Mouse (Mus musculus): ENCODE results near the gene Dnajc15.
A peak's percentile ranks its signal among the peaks of the same experiment; 100 is the strongest.
"Not testable (repeated sequence)": the region's sequence is repeated elsewhere in the genome, so short reads cannot be mapped to it uniquely, and the experiment has no call there.

The Dnajc15 gene

GRCm38 (mm10) chr14:77874304-77875241, at the start of gene Dnajc15:
TSS of gene Dnajc15 (minus strand) at chr14:77875125.
- peak; percentile 76 to 89 for DNase-seq (ENCODE audit: low spot score in 2 of 2)

DNA sequence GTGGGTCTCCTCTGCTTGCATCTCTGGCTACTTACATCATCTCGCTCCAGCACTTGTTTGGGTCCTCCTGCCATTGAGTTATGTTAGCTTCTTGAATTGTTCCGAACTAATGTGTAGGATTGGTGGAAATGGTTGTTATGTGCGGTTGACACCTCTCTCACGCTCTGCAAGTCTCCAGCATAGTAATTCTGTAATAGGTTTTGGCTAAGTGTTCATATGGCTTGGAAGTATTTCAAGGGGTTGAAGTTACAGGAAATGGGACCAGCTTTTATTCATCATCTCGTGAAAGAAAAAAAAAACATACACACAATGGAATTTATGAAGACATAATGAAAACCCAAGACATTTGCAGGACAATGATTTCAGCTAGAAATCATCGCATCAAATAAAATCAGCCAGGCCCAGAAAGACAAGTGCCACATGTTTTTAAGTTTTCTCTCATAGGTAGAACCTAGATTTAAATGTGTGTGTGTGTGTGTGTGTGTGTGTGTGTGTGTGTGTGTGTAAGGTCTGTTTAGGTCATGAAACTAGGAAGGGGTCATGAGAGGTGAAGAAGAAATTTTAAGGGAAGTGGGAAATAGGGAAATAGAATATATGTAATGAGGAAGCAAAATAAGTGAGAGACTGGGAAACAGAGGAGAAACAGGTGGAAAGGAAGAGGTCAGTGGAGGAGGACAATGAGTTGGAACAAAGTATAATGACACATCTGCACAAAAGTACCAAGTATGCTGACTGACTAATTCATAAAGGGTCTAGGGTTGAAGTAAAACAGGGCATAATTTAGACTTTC, 48.3 kb upstream of the Dnajc15 start:
- DNase-seq (ENCODE audit: low spot score in 2 of 2), result no peak

- no peak for DNase-seq (ENCODE audit: low spot score in 2 of 2)
Observed at GRCm38 (mm10) chr14:77921641-77922040, 46.7 kb upstream of the Dnajc15 start.

DNA sequence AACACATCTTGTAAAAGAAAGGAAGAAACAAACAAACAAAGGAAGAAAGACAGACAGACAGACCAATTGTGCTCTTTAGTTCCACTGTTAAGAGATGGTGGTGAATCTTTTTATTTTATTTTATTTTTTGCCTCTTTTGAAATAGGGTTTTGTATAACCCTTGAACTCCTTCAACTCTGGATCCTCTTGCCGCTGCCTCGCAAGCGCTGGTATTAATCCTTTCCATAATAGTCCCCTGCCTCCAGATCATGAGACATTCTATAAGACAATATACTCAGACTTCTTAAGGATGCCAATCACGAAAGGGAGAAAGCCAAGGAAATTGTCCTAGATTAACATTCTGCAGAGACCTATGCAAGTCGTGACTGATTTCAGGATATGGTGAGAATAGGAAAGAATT, 40.9 kb upstream of the Dnajc15 start:
- no peak for DNase-seq (ENCODE audit: low spot score in 2 of 2)

DNA sequence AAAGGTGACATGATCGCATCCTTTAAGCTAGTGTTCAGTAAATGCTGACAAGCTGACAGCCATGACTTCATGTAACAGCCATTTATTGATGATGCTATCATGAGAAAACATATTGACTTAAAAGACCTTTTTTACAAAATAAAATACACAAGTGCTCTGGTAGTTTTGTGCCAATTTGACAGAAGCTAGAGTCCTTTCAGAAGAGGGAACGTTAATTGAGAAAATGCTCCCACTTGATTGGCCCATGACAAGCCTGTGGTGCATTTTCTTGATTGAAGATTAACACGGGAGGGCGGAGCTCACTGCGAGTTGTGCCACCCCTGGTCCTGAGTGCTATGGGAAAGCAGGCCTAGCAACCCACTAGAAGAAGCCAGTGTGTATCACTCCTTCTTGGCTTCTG, 31.7 kb upstream of the Dnajc15 start:
- DNase-seq (ENCODE audit: low spot score in 2 of 2), result no peak

DNA sequence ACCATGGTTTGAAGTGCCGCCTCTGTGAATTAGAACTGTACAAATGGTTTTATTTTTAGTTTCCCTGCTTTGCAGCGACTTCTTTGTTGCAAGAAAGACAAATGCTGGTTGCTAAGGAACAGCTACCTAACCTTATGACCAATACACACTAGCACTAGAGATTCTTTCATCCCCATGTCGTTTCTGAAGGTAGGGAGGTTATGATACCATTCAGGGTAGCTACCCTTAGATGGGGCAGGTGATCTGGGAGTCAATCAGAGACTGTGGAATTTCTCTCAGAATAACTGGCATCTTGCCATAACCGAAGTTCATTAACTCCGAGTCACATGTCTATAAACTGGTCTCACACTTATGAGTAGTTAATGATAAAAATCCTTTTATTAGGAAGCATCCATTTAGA, 30.5 kb upstream of the Dnajc15 start:
- no peak for DNase-seq (ENCODE audit: low spot score in 2 of 2)

DNA sequence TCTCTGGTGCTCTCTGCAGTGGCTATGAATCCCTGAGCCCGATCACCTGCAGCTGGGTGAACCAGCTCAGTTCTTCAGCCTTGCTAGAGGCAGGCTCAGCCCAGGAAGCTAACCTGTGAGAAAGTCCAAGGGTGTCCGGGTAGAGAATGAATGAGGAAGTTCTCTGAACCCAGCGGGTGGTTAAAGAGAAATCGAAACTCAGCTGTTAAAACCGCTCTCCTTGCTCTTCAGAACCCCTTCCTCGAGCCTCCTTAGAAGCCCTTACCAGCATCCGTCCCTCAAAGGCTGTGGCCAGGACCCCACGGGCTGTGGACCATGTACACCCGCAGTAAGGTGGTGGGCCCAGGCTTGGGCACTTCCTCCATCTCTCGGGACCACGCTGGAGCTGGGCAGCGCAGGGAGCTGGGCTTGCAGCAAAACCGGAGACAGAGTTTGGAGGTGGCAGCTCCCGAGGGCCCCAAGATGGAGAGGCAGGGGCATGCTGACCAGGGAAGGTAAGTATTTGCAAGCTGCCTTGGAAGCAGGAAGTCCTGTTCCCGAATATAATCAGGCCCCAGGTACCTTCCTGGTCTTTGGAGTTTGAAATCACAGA, 29.3 kb upstream of the Dnajc15 start, which contains the start of gene Epsti1:
Epsti1 (plus strand) TSS at position 69 of the 592 bp plus-strand sequence.
- peak; percentile 19 to 26 for DNase-seq (ENCODE audit: low spot score in 2 of 2)

GRCm38 (mm10) chr14:77902541-77902940, 27.6 kb upstream of the Dnajc15 start:
- no peak for DNase-seq (ENCODE audit: low spot score in 2 of 2)

GRCm38 (mm10) chr14:77895951-77896350, 21.0 kb upstream of the Dnajc15 start:
- DNase-seq (ENCODE audit: low spot score in 2 of 2), result no peak

- DNase-seq (ENCODE audit: low spot score in 2 of 2), result no peak
Observed at GRCm38 (mm10) chr14:77889911-77890310, 15.0 kb upstream of the Dnajc15 start.

DNA sequence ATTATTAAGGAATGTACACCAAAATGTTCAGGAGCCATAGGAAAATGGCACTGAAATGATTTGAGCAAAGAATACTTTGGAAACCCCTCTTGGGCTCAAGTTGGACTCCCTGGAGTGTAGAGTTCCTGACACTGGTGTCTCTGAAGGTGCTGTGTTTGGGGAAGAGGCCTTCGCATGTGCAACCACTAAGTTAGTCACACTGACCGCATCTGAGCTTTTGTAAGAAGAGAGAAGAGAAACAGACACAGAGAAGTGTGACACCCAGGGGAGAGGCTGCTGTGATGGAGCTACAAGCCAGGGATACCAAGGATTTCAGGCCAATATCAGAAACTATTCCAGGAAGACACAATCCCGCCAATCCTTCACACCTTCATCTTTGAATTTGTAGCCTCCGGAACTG, 12.0 kb upstream of the Dnajc15 start:
- DNase-seq (ENCODE audit: low spot score in 2 of 2), result no peak

DNA sequence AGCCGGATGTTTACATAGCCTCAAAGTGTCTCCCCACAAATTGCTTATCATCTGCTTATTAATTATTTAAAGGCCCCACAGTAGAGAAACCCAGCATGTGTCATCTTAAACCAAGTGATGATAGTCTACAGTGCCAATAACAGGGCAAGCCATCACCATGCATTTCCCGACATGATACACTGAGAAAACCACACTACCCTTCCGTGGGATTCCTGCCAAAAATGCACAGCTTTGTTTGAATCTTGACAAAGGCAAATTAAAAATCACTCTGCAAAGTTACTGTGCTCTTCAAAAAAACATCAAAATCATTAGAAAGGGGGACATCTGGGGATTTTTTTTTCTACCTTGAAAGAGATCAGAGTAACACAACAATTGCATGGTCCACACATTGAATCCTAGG, 11.5 kb upstream of the Dnajc15 start:
- no peak for DNase-seq (ENCODE audit: low spot score in 2 of 2)

DNA sequence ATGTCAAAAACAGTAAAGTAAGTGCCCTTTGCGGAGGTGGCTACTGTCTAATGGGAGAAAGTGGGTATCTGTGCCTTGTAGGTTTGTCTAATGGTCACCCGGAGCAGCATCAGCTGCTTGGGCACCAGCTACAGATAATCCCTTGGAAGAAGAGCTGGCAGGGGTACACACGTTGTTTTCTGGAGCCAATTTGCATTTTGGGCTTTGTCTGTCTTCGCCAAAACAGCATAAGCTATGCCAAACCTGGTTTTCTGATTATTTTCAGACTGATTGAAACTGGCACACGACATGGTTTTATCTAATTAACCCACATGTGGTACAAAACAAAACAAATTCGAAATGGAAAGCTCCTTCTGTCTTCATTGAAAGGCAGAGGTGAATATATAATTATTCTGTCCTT, 7.7 kb upstream of the Dnajc15 start:
- DNase-seq (ENCODE audit: low spot score in 2 of 2), result no peak

GRCm38 (mm10) chr14:77881998-77882397, 7.1 kb upstream of the Dnajc15 start:
- no peak for DNase-seq (ENCODE audit: low spot score in 2 of 2)

DNA sequence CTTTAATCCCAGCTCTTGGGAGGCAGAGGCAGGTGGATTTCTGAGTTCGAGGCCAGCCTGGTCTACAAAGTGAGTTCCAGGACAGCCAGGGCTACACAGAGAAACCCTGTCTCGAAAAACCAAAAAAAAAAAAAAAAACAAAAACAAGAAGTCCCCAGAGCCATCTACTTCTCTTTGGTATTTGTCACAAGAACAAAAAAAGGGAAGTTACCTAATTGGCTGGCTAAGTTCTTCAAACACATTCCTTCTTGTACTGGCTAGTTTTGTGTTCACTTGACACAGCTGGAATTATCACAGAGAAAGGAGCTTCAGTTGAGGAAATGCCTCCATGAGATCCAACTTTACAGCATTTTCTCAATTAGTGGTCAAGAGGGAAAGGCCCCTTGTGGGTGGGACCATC, 3.0 kb upstream of the Dnajc15 start:
- DNase-seq (ENCODE audit: low spot score in 2 of 2), result not testable (repeated sequence)

DNA sequence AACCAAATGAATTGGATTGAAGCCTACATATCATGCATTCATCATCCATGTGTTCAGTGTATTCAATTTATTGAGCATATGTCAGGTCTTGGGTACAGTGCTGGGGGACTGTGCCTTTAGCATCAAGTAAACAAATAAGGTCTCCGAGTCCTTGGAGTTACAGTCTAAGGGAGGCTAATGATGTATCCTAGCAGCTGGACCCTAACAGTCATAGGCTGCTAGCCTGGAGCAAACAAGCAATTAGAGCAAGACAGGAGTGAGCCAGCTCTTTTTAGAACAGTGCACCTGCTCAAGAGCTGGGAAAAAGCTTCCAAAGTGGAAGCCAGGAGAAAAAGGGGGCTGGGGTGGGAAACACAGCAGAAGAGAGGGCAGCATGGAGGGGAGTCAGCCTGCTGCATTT, 1.3 kb upstream of the Dnajc15 start:
- no peak for DNase-seq (ENCODE audit: low spot score in 2 of 2)

DNA sequence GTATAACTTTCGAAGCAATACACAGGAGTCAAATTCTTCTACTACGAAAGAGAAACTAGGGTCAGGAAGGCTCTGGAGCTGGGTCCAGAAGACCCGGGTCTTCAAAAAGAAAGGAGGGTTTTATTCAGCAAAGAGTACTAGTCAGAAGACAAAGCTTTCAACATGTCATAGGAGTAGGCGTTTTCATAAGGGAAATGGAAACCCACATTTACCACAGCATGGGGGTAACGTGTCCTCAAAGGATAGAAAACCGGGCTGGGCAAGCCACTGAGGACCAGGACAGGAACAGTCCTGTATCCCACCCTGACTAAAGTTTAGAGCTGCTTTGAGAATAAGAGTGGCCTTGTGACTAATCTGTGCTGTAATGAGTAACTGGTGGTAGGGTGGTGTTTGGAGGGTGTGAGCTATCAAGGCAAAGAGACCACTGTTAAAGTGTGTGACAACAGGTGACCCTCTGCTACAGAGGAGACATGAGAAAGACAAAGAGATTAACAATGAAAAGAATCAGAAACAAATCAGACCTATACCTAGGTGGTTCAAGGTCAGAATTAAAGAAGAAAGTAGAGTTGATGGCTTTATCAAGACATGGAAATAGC, 3.4 kb downstream of the Dnajc15 start:
- no peak for DNase-seq (ENCODE audit: low spot score in 2 of 2)

DNA sequence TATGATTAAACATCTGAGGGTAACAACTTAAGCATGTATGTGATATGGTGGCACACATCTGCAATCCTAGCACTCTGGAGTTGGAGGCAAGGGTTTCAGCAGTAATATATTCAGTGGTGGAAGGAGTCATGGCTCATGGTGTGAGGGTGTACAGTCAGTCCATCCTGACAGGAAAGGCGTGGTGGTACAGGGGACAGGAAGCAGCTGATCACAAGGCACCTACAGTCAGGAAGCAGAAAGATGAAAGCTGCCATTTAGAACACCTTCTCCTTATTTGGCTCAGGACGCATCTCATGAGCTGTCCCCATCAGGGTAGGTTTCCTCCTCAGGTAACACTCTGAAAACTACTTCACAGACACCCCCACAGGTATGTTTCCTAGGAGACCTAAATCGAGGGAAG, 4.0 kb downstream of the Dnajc15 start:
- no peak for DNase-seq (ENCODE audit: low spot score in 2 of 2)

- no peak for DNase-seq (ENCODE audit: low spot score in 2 of 2)
Observed at GRCm38 (mm10) chr14:77867601-77868000, 7.3 kb downstream of the Dnajc15 start.

GRCm38 (mm10) chr14:77864510-77864909, 10.4 kb downstream of the Dnajc15 start:
- no peak for DNase-seq (ENCODE audit: low spot score in 2 of 2)

DNA sequence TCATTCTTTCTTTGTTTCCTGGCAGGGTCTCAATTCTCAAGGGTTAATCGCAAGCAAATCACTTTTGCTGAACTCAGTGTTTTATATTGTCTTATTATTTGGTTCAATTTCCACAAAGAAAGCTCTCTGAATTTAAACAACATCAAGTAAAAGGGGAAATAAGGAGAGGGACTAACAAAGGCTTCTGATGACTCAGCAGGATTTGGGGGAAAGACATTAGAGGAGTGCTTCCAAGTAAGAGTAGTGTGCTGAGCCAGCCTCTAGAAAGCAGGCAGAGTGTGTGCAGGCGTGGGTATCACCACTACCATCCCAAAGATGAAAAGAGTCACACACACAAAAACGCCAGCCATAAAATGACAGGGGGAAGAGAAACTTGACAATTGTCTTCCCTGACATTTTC, 10.9 kb downstream of the Dnajc15 start:
- no peak for DNase-seq (ENCODE audit: low spot score in 2 of 2)
